Mouse (Mus musculus) CH12.LX (cell line): ENCODE measurements around the gene Mylk3.

Experiments used
- CTCF ChIP-seq, 2 experiments: IDR thresholded peaks in 1 of 2; conservative IDR thresholded peaks in 1 of 2; 2 replicates each; pipeline ENCODE4 v1.5.1; 2011 to 2012; ENCODE audit warnings: low read depth in 2 of 2, low read length in 2 of 2, improper control_type of control experiment in 1 of 2, inconsistent platforms in 1 of 2, mild to moderate bottlenecking in 1 of 2, moderate library complexity in 1 of 2
- HCFC1 ChIP-seq: IDR thresholded peaks from 2 replicates; pipeline ENCODE4 v1.6.1; 2012; ENCODE audit warnings: low read depth, mild to moderate bottlenecking, inconsistent platforms, low read length, improper control_type of control experiment
- IRF4 ChIP-seq: IDR thresholded peaks from 2 replicates; pipeline ENCODE4 v1.6.1; 2014; ENCODE audit warnings: low read depth, mild to moderate bottlenecking, inconsistent platforms, low read length, improper control_type of control experiment
- KAT2A ChIP-seq: IDR thresholded peaks from 2 replicates; pipeline ENCODE4 v1.6.1; 2012; ENCODE audit warnings: low read length, improper control_type of control experiment, inconsistent platforms; ENCODE audit not compliant: insufficient replicate concordance
- PAX5 ChIP-seq: IDR thresholded peaks from 2 replicates; pipeline ENCODE4 v1.6.1; 2012; ENCODE audit warnings: low read length, inconsistent platforms, mixed read lengths
- POLR2A ChIP-seq: IDR thresholded peaks from 2 replicates; pipeline ENCODE4 v1.6.1; 2011; ENCODE audit warnings: low read depth, mild to moderate bottlenecking, improper control_type of control experiment, low read length
- SIN3A ChIP-seq: IDR thresholded peaks from 2 replicates; pipeline ENCODE4 v1.6.1; 2012; ENCODE audit warnings: low read length, improper control_type of control experiment, inconsistent platforms
- TBP ChIP-seq: conservative IDR thresholded peaks from 2 replicates; pipeline ENCODE4 v1.6.1; 2011; ENCODE audit warnings: low read depth, low read length, improper control_type of control experiment
- TCF12 ChIP-seq: IDR thresholded peaks from 2 replicates; pipeline ENCODE4 v1.6.1; 2014; ENCODE audit warnings: low read depth, mild to moderate bottlenecking, inconsistent platforms, low read length, improper control_type of control experiment
- USF1 ChIP-seq: IDR thresholded peaks from 2 replicates; pipeline ENCODE4 v1.6.1; 2014; ENCODE audit warnings: low read depth, mild to moderate bottlenecking, inconsistent platforms, low read length, improper control_type of control experiment
- ZMIZ1 ChIP-seq: IDR thresholded peaks from 2 replicates; pipeline ENCODE4 v1.6.1; 2012; ENCODE audit warnings: low read depth, mild to moderate bottlenecking, inconsistent platforms, low read length, improper control_type of control experiment
- ZNF384 ChIP-seq: IDR thresholded peaks from 2 replicates; pipeline ENCODE4 v1.6.1; 2012; ENCODE audit warnings: low read depth, low read length, improper control_type of control experiment, inconsistent platforms

DNA sequence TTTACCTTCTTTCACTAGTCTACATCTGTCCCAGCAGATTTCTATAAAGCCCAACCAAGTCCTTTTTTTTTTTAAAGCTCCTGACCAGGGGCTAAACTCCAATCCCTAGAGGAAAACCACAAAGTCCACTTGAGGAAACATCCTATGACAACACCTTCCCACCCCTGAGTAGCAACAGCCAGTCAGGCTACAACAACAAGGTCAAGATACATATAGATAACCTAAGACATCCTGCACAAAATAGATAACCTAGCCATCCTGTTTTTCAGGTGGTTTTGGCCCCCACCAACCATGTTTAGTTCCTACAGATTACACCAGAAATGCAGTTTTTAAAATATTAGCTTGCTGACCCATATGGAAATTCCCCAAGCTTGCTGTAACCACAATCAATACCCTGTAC is 51.0 kb downstream of the Mylk3 start:
- no peak for TF ChIP-seq CTCF (conservative IDR thresholded peaks at IDR 0.05 in 1 of 2, IDR thresholded peaks at IDR 0.05 in 1 of 2; ENCODE audit: low read depth in 2 of 2, low read length in 2 of 2)
- TF ChIP-seq ZMIZ1 = no peak
- no peak for TF ChIP-seq PAX5
- no peak for TF ChIP-seq USF1
- no peak for TF ChIP-seq SIN3A
- TF ChIP-seq KAT2A = no peak
- TF ChIP-seq ZNF384 = no peak
- no peak for TF ChIP-seq POLR2A
- no peak for TF ChIP-seq IRF4
- TF ChIP-seq TCF12 = no peak
- no peak for TF ChIP-seq HCFC1
- TF ChIP-seq TBP = no peak
